Mouse (Mus musculus) kidney, adult 2 months (tissue): Measurements from ENCODE around the gene Dkc1.

Source experiments
- CTCF ChIP-seq: fragments of 200-500 bp; conservative IDR thresholded peaks from 2 replicates; pipeline ENCODE4 v1.5.1; 2011; ENCODE audit warnings: low read depth, mild to moderate bottlenecking, control low read depth, low read length, moderate library complexity, mixed read lengths; ENCODE audit not compliant: insufficient read depth, insufficient read length
- POLR2A ChIP-seq: fragments of 200-500 bp; IDR thresholded peaks from one replicate; pipeline ENCODE4 v1.6.1; 2011; ENCODE audit warnings: low read depth, low read length, control low read depth

DNA sequence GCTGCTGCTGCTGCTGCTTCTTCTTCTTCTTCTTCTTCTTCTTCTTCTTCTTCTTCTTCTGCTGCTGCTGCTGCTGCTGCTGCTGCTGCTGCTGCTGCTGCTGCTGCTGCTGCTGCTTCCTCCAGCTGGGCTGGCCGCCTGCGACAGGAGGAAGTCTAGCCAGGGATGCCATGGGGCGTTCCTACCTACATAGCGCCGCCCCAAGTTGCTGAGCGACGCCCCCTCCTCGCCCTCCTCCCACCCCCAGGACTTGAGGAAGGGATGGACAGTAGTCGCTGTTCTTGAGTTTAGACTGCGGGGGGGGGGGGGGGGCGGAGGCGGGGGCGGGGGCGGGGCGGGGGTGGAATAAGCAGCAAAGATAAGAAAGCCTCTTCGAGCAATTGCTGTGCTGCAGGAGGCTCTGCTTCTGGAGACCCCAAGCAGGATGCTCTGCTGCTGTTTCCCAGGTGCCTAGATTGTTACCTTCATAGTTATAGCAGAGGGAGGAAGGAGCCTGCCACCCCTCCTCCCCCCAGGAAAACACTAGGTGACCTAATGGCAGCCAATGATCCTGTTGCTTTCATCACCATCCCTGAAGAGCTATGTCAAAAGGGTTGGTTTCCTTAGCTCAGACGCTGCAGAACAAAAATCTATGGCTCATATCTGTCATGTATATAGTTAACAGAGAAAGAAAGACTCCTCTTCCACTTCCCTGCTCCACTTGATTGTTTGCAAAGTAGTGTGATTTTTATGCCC lies 10.7 kb upstream of the Dkc1 start, which contains the start of gene Gab3:
- TF ChIP-seq CTCF (no peak), POLR2A (no peak)
